Mouse (Mus musculus): Measurements from ENCODE around the gene Klk8. TPM values are rescaled to one million over a fixed set of nuclear protein-coding genes. Genes with fewer than 3 reads are reported as not detected.

Klk8 gene
- total RNA-seq (2023), result 1 to 10 TPM; 1.6 to 2.8 TPM

GRCm38 (mm10) chr7:43797333-43797769 is at the start of gene Klk8:
Klk8 (plus strand) TSS chr7:43797577.

GRCm38 (mm10) chr7:43768597-43768996 is 28.8 kb upstream of the Klk8 start, which contains the start of gene Klk12:
Klk12 (plus strand) TSS chr7:43768897.

GRCm38 (mm10) chr7:43774364-43774763 is 23.0 kb upstream of the Klk8 start, which contains the start of gene Klk11:
Klk11 (plus strand) TSS chr7:43774604.

GRCm38 (mm10) chr7:43780746-43781145 is 16.6 kb upstream of the Klk8 start, which contains the start of gene Klk10:
Klk10 (plus strand) TSS chr7:43781035.

GRCm38 (mm10) chr7:43791591-43791990 is 5.8 kb upstream of the Klk8 start, which contains the start of gene Klk9:
Klk9 (plus strand) TSS chr7:43791891.

GRCm38 (mm10) chr7:43810994-43811393 is 13.6 kb downstream of the Klk8 start, which contains the start of gene Klk7:
Klk7 (plus strand) TSS chr7:43811294.

GRCm38 (mm10) chr7:43824199-43824598 is 26.8 kb downstream of the Klk8 start, which contains the start of gene Klk6:
Klk6 (plus strand) TSS chr7:43824499.

GRCm38 (mm10) chr7:43841701-43842100 is 44.3 kb downstream of the Klk8 start, which contains the start of gene Klk5:
Klk5 (plus strand) TSS chr7:43841971.

Other genes with a start within 250 kb of the Klk8 start
- gene Zfp658, start 235.3 kb upstream of the Klk8 start, total RNA-seq (2023), result 1 to 10 TPM; 2.8 to 3.0 TPM
- gene Zfp719, start 218.0 kb upstream of the Klk8 start, total RNA-seq (2023), result 10 to 100 TPM; 11.2 to 11.9 TPM
- gene Zfp819, start 190.4 kb upstream of the Klk8 start, total RNA-seq (2023), result under 1 TPM; 0.29 to 0.37 TPM
- gene Ceacam18, start 162.9 kb upstream of the Klk8 start, total RNA-seq (2023), result under 1 TPM in 1 of 2 experiments, not detected in 1; 0.22 TPM
- gene Siglece, start 137.4 kb upstream of the Klk8 start, total RNA-seq (2023), result 100 to 1,000 TPM; 147 to 167 TPM
- gene Ctu1, start 125.6 kb upstream of the Klk8 start, total RNA-seq (2023), result 1 to 10 TPM; 3.0 to 3.6 TPM
- not detected for gene Klk14, start 107.2 kb upstream of the Klk8 start, total RNA-seq (2023)
- gene Klk13, start 85.0 kb upstream of the Klk8 start, total RNA-seq (2023), result not detected
- not detected for gene Klk12, start 28.7 kb upstream of the Klk8 start, total RNA-seq (2023)
- not detected for gene Klk11, start 23.0 kb upstream of the Klk8 start, total RNA-seq (2023)
- not detected for gene Klk10, start 16.5 kb upstream of the Klk8 start, total RNA-seq (2023)
- not detected for gene Klk9, start 5.7 kb upstream of the Klk8 start, total RNA-seq (2023)
- not detected for gene Klk7, start 13.7 kb downstream of the Klk8 start, total RNA-seq (2023)
- gene Klk6, start 26.9 kb downstream of the Klk8 start, total RNA-seq (2023), result not detected
- gene Klk5, start 44.4 kb downstream of the Klk8 start, total RNA-seq (2023), result not detected
- not detected for gene Klk4, start 83.6 kb downstream of the Klk8 start, total RNA-seq (2023)
- gene Klk15, start 136.2 kb downstream of the Klk8 start, total RNA-seq (2023), result not detected
- gene Klk1b8, start 153.1 kb downstream of the Klk8 start, total RNA-seq (2023), result not detected
- gene Klk1b1, start 169.2 kb downstream of the Klk8 start, total RNA-seq (2023), result not detected
- gene Klk1b9, start 178.5 kb downstream of the Klk8 start, total RNA-seq (2023), result not detected
- under 1 TPM in 1 of 2 experiments, not detected in 1; 0.66 TPM for gene Klk1b11, start 198.3 kb downstream of the Klk8 start, total RNA-seq (2023)
- not detected for gene Klk1b26, start 214.6 kb downstream of the Klk8 start, total RNA-seq (2023)